Mouse (Mus musculus) hindbrain, embryonic 12.5 days (tissue): ENCODE measurements at regions not wholly inside any gene's neighbourhood (a gene's known extent, or its start where the extent isn't known, plus 50 kb on each side); places are given as distances from the start of the nearest gene placed in this dataset.

Experiments
- ATAC-seq: fragments of 200-750 bp; cut with Nextera tagmentation; 2 replicates; pipeline ENCODE4 v1.8.0; 2017; ENCODE audit warnings: moderate TSS enrichment; ENCODE audit not compliant: low FRiP score
- H3K27ac ChIP-seq: fragments of 300-500 bp; sonication (generic); 2 replicates; pipeline ENCODE4 v1.5.1; 2016; ENCODE audit warnings: mild to moderate bottlenecking
- H3K27me3 ChIP-seq: fragments of 300-500 bp; sonication (generic); 2 replicates; pipeline ENCODE4 v1.6.1; 2016; ENCODE audit warnings: mild to moderate bottlenecking
- H3K36me3 ChIP-seq: fragments of 300-500 bp; sonication (generic); 2 replicates; pipeline ENCODE4 v1.6.1; 2016; ENCODE audit warnings: mild to moderate bottlenecking
- H3K4me1 ChIP-seq: fragments of 300-500 bp; sonication (generic); 2 replicates; pipeline ENCODE4 v1.6.1; 2016
- H3K4me2 ChIP-seq: fragments of 300-500 bp; sonication (generic); replicated peaks from 2 replicates; pipeline ENCODE4 v1.6.1; 2016; ENCODE audit warnings: mild to moderate bottlenecking
- H3K4me3 ChIP-seq: fragments of 300-500 bp; sonication (generic); 2 replicates; pipeline ENCODE4 v1.5.1; 2016; ENCODE audit warnings: mild to moderate bottlenecking
- H3K9ac ChIP-seq: fragments of 300-500 bp; sonication (generic); 2 replicates; pipeline ENCODE4 v1.6.1; 2016; ENCODE audit warnings: mild to moderate bottlenecking, moderate library complexity
- H3K9me3 ChIP-seq: fragments of 300-500 bp; sonication (generic); replicated peaks from 2 replicates; pipeline ENCODE4 v1.6.1; 2016; ENCODE audit warnings: mild to moderate bottlenecking
- WGBS: fragments of 180-500 bp; shearing (Covaris S2); methylation state at CpG from one replicate; pipeline ENCODE4 v1.1.7; 2016; 5-methylcytosine and 5-hydroxymethylcytosine counted together

- Histone ChIP-seq H3K9ac (no peak overlapping the region), H3K36me3 (no peaks in the 10 kb centered on the region), H3K4me1 (no peaks in the 10 kb centered on the region), H3K4me2 (no peak overlapping the region), H3K9me3 (no peaks in the 10 kb centered on the region), H3K4me3 (no peak overlapping the region), H3K27ac (no peak overlapping the region), H3K27me3 (no peaks in the 10 kb centered on the region)
- WGBS = 18% methylated on average over 2 of the region's 2 CpGs
- no peak for ATAC-seq
Observed at GRCm38 (mm10) chr8:90192856-90193255, 155.3 kb downstream of the Tox3 start.

GRCm38 (mm10) chr8:90182807-90183206, 165.3 kb downstream of the Tox3 start:
- ATAC-seq = no peak
- no peaks in the 10 kb centered on the region for H3K27me3 ChIP-seq
- H3K4me2 ChIP-seq = no peak overlapping the region
- 29% methylated on average over 6 of the region's 6 CpGs for WGBS
- no peak overlapping the region for H3K9ac ChIP-seq
- no peaks in the 10 kb centered on the region for H3K9me3 ChIP-seq
- H3K4me3 ChIP-seq = no peak overlapping the region
- no peaks in the 10 kb centered on the region for H3K36me3 ChIP-seq
- no peak overlapping the region for H3K27ac ChIP-seq
- H3K4me1 ChIP-seq = no peaks in the 10 kb centered on the region

GRCm38 (mm10) chr8:90176771-90177170, 171.4 kb downstream of the Tox3 start:
- no peak overlapping the region for H3K4me3 ChIP-seq
- H3K4me1 ChIP-seq = peaks cover 12% of the 10 kb centered on the region; the same call in 1 of the 2 replicates
- no peaks in the 10 kb centered on the region for H3K27me3 ChIP-seq
- H3K9ac ChIP-seq = no peak overlapping the region
- no peak for ATAC-seq
- no peaks in the 10 kb centered on the region for H3K9me3 ChIP-seq
- WGBS = 35% methylated on average over 7 of the region's 7 CpGs
- no peak overlapping the region for H3K27ac ChIP-seq
- H3K36me3 ChIP-seq = no peaks in the 10 kb centered on the region
- no peak overlapping the region for H3K4me2 ChIP-seq

GRCm38 (mm10) chr8:90176335-90176734, 171.8 kb downstream of the Tox3 start:
- no peak overlapping the region for H3K4me2 ChIP-seq
- no peaks in the 10 kb centered on the region for H3K9me3 ChIP-seq
- no peak for ATAC-seq
- no peak overlapping the region for H3K27ac ChIP-seq
- no peaks in the 10 kb centered on the region for H3K36me3 ChIP-seq
- no peaks in the 10 kb centered on the region for H3K27me3 ChIP-seq
- 48% methylated on average over 9 of the region's 9 CpGs for WGBS
- peaks cover 12% of the 10 kb centered on the region; the same call in 1 of the 2 replicates for H3K4me1 ChIP-seq
- no peak overlapping the region for H3K4me3 ChIP-seq
- H3K9ac ChIP-seq = no peak overlapping the region

- no peak overlapping the region for H3K9ac ChIP-seq
- no peaks in the 10 kb centered on the region for H3K4me1 ChIP-seq
- 92% methylated on average over 2 of the region's 2 CpGs for WGBS
- H3K4me3 ChIP-seq = no peak overlapping the region
- no peak for ATAC-seq
- no peak overlapping the region for H3K4me2 ChIP-seq
- H3K27me3 ChIP-seq = no peaks in the 10 kb centered on the region
- no peaks in the 10 kb centered on the region for H3K9me3 ChIP-seq
- no peak overlapping the region for H3K27ac ChIP-seq
- H3K36me3 ChIP-seq = no peaks in the 10 kb centered on the region
Observed at GRCm38 (mm10) chr8:90166639-90167038, 181.5 kb downstream of the Tox3 start.

- no peak for ATAC-seq
- H3K27me3 ChIP-seq = no peaks in the 10 kb centered on the region
Observed at GRCm38 (mm10) chr8:90151477-90151876, 196.7 kb downstream of the Tox3 start.

GRCm38 (mm10) chr8:90149903-90150302, 198.2 kb downstream of the Tox3 start:
- H3K36me3 ChIP-seq = no peaks in the 10 kb centered on the region
- H3K27ac ChIP-seq = no peak overlapping the region
- no peak overlapping the region for H3K9ac ChIP-seq
- H3K4me3 ChIP-seq = no peak overlapping the region
- H3K27me3 ChIP-seq = no peaks in the 10 kb centered on the region
- 64% methylated on average over 6 of the region's 6 CpGs for WGBS
- H3K9me3 ChIP-seq = no peaks in the 10 kb centered on the region
- no peak for ATAC-seq
- H3K4me1 ChIP-seq = 0 out of 2 replicates have a peak, but pooled peaks cover 6% of the 10 kb centered on the region
- H3K4me2 ChIP-seq = no peak overlapping the region

More at GRCm38 (mm10) chr8:90151477-90151876, 196.7 kb downstream of the Tox3 start:
- no peak overlapping the region for H3K9ac ChIP-seq
- H3K4me3 ChIP-seq = no peak overlapping the region
- WGBS = 92% methylated on average over 5 of the region's 5 CpGs
- H3K27ac ChIP-seq = no peak overlapping the region
- 0 out of 2 replicates have a peak, but pooled peaks cover 6% of the 10 kb centered on the region for H3K4me1 ChIP-seq
- H3K36me3 ChIP-seq = no peaks in the 10 kb centered on the region
- no peak overlapping the region for H3K4me2 ChIP-seq
- no peaks in the 10 kb centered on the region for H3K9me3 ChIP-seq

- H3K9me3 ChIP-seq = no peaks in the 10 kb centered on the region
- no peak overlapping the region for H3K4me3 ChIP-seq
- H3K27ac ChIP-seq = no peak overlapping the region
- no peaks in the 10 kb centered on the region for H3K36me3 ChIP-seq
- H3K4me1 ChIP-seq = no peaks in the 10 kb centered on the region
- 86% methylated on average over 5 of the region's 5 CpGs for WGBS
- H3K4me2 ChIP-seq = no peak overlapping the region
- no peaks in the 10 kb centered on the region for H3K27me3 ChIP-seq
- ATAC-seq = no peak
- H3K9ac ChIP-seq = no peak overlapping the region
Observed at GRCm38 (mm10) chr8:90134626-90135025, 213.5 kb downstream of the Tox3 start.

GRCm38 (mm10) chr8:90130704-90131267, 217.4 kb downstream of the Tox3 start:
- Histone ChIP-seq H3K36me3 (no peaks in the 10 kb centered on the region), H3K9ac (no peak overlapping the region)
- 87% methylated on average over 5 of the region's 5 CpGs for WGBS

GRCm38 (mm10) chr8:90125426-90125825, 222.7 kb downstream of the Tox3 start:
- no peaks in the 10 kb centered on the region for H3K9me3 ChIP-seq
- no peak overlapping the region for H3K9ac ChIP-seq
- H3K4me1 ChIP-seq = no peaks in the 10 kb centered on the region
- no peaks in the 10 kb centered on the region for H3K36me3 ChIP-seq
- no peak overlapping the region for H3K4me3 ChIP-seq
- H3K4me2 ChIP-seq = no peak overlapping the region
- 92% methylated on average over 1 of the region's 1 CpGs for WGBS
- H3K27ac ChIP-seq = no peak overlapping the region
- ATAC-seq = no peak
- H3K27me3 ChIP-seq = no peaks in the 10 kb centered on the region

More at GRCm38 (mm10) chr8:90130704-90131267, 217.4 kb downstream of the Tox3 start:
- Histone ChIP-seq H3K9me3 (no peaks in the 10 kb centered on the region), H3K4me3 (no peak overlapping the region), H3K4me2 (no peak overlapping the region), H3K27ac (no peak overlapping the region), H3K4me1 (no peaks in the 10 kb centered on the region), H3K27me3 (no peaks in the 10 kb centered on the region)
- no peak for ATAC-seq

- no peak for ATAC-seq
- H3K4me1 ChIP-seq = no peaks in the 10 kb centered on the region
- H3K27me3 ChIP-seq = no peaks in the 10 kb centered on the region
Observed at GRCm38 (mm10) chr8:90123101-90123500, 225.0 kb downstream of the Tox3 start.

GRCm38 (mm10) chr8:90121935-90122334, 226.2 kb downstream of the Tox3 start:
- Histone ChIP-seq H3K4me1 (no peaks in the 10 kb centered on the region), H3K9ac (no peak overlapping the region), H3K4me2 (no peak overlapping the region), H3K9me3 (no peaks in the 10 kb centered on the region), H3K4me3 (no peak overlapping the region), H3K27ac (no peak overlapping the region), H3K36me3 (no peaks in the 10 kb centered on the region), H3K27me3 (no peaks in the 10 kb centered on the region)
- ATAC-seq = no peak
- WGBS = 87% methylated on average over 3 of the region's 3 CpGs

More at GRCm38 (mm10) chr8:90123101-90123500, 225.0 kb downstream of the Tox3 start:
- Histone ChIP-seq H3K9ac (no peak overlapping the region), H3K4me3 (no peak overlapping the region), H3K4me2 (no peak overlapping the region), H3K36me3 (no peaks in the 10 kb centered on the region), H3K9me3 (no peaks in the 10 kb centered on the region), H3K27ac (no peak overlapping the region)

- no peak overlapping the region for H3K9ac ChIP-seq
- no peak for ATAC-seq
- no peaks in the 10 kb centered on the region for H3K36me3 ChIP-seq
- H3K4me3 ChIP-seq = no peak overlapping the region
- H3K27ac ChIP-seq = no peak overlapping the region
- H3K27me3 ChIP-seq = no peaks in the 10 kb centered on the region
- no peaks in the 10 kb centered on the region for H3K9me3 ChIP-seq
- 16% methylated on average over 3 of the region's 3 CpGs for WGBS
- H3K4me1 ChIP-seq = no peaks in the 10 kb centered on the region
- no peak overlapping the region for H3K4me2 ChIP-seq
Observed at GRCm38 (mm10) chr8:90121017-90121416, 227.1 kb downstream of the Tox3 start.
